Mouse (Mus musculus) induced T-regulatory cell, adult 2 months (primary cell): ENCODE measurements at regions not wholly inside any gene's neighbourhood (a gene's known extent, or its start where the extent isn't known, plus 50 kb on each side); places are given as distances from the start of the nearest gene placed in this dataset.

Experiments used
- DNase-seq: peaks from one replicate; pipeline ENCODE4 v3.0.0-alpha.2; 2012; ENCODE audit warnings: low read depth

- DNase-seq: no peak
Observed at GRCm38 (mm10) chr9:90827474-90827873, 534.7 kb upstream of the Zic4 start.

GRCm38 (mm10) chr9:90828701-90829100 is 533.5 kb upstream of the Zic4 start:
- DNase-seq: no peak

GRCm38 (mm10) chr9:90830704-90831103 is 531.5 kb upstream of the Zic4 start:
- no peak for DNase-seq

- no peak for DNase-seq
Observed at GRCm38 (mm10) chr9:90833743-90834539, 528.3 kb upstream of the Zic4 start.

- no peak for DNase-seq
Observed at GRCm38 (mm10) chr9:90838184-90838926, 523.9 kb upstream of the Zic4 start.

GRCm38 (mm10) chr9:90851044-90851443 is 511.2 kb upstream of the Zic4 start:
- no peak for DNase-seq

- no peak for DNase-seq
Observed at GRCm38 (mm10) chr9:90871636-90872035, 490.6 kb upstream of the Zic4 start.

- DNase-seq: no peak
Observed at GRCm38 (mm10) chr9:90884467-90884866, 477.7 kb upstream of the Zic4 start.

- DNase-seq: no peak
Observed at GRCm38 (mm10) chr9:90887405-90887804, 474.8 kb upstream of the Zic4 start.

GRCm38 (mm10) chr9:90890801-90891200 is 471.4 kb upstream of the Zic4 start:
- DNase-seq: no peak

- no peak for DNase-seq
Observed at GRCm38 (mm10) chr9:90892816-90893215, 469.4 kb upstream of the Zic4 start.

- DNase-seq: no peak
Observed at GRCm38 (mm10) chr9:90903557-90903956, 458.7 kb upstream of the Zic4 start.

GRCm38 (mm10) chr9:90906106-90906505 is 456.1 kb upstream of the Zic4 start:
- no peak for DNase-seq

GRCm38 (mm10) chr9:90906684-90907083 is 455.5 kb upstream of the Zic4 start:
- DNase-seq: no peak

- no peak for DNase-seq
Observed at GRCm38 (mm10) chr9:90954613-90955012, 407.6 kb upstream of the Zic4 start.

- no peak for DNase-seq
Observed at GRCm38 (mm10) chr9:90961436-90961835, 400.8 kb upstream of the Zic4 start.

GRCm38 (mm10) chr9:90964043-90964442 is 398.2 kb upstream of the Zic4 start:
- DNase-seq: no peak

- DNase-seq: no peak
Observed at GRCm38 (mm10) chr9:90978730-90979129, 383.5 kb upstream of the Zic4 start.

- no peak for DNase-seq
Observed at GRCm38 (mm10) chr9:90980023-90980802, 382.0 kb upstream of the Zic4 start.

GRCm38 (mm10) chr9:90999178-90999577 is 363.0 kb upstream of the Zic4 start:
- DNase-seq: no peak

- DNase-seq: no peak
Observed at GRCm38 (mm10) chr9:91004214-91004613, 358.0 kb upstream of the Zic4 start.

GRCm38 (mm10) chr9:91040546-91040945 is 321.7 kb upstream of the Zic4 start:
- no peak for DNase-seq

GRCm38 (mm10) chr9:91048569-91048968 is 313.6 kb upstream of the Zic4 start:
- no peak for DNase-seq
